ENCODE assay signal across 9 mouse cellular contexts in genomic region chr9:30438505-30438904, GRCm38 (mm10). TPM values are rescaled to one million over a fixed set of nuclear protein-coding genes. Genes with fewer than 3 reads are reported as not detected.
DNase-seq lines count a peak whose midpoint lies in the region; TF ChIP-seq lines count a peak whose summit lies in the region.
"Had no signal": no experiment of that assay in that cellular context is flagged by ENCODE, and none has a peak within 500 bp of the region (broad histone marks: within the 10 kb centered on the region; RNA-seq: fewer than 3 reads in every experiment).

No protein-coding gene starts in this region.

- no peak for TF ChIP-seq POLR2A in cortical plate, adult 2 months (IDR thresholded peaks at IDR 0.05; ENCODE audit: extremely low read depth, insufficient read depth, low read length)

- peak; percentile 69 for TF ChIP-seq CTCF in cortical plate, adult 2 months (IDR thresholded peaks at IDR 0.05; ENCODE audit: extremely low read depth, insufficient read depth, low read length)

- H3K4me1 ChIP-seq in cortical plate, adult 2 months (ENCODE audit: control insufficient read depth, insufficient read depth, low read length), result no peaks in the 10 kb centered on the region
- H3K4me1 ChIP-seq: limb, embryonic 12.5 days had no signal

- peak; percentile 35 for DNase-seq in gastrocnemius, adult 18-20 months (ENCODE audit: low spot score)
- DNase-seq in gastrocnemius, adult 8-10 months (ENCODE audit: low spot score in 2 of 2), result no peak
- peak; percentile 52 for DNase-seq in right cerebral cortex, adult 18-20 months
- DNase-seq in right cerebral cortex, postnatal 36 days (ENCODE audit: low spot score in 2 of 2), result no peak
- peak; percentile 25 for DNase-seq in left cerebral cortex, postnatal 4 days
- peak; percentile 41 for DNase-seq in right cerebral cortex, postnatal 4 days
- DNase-seq in urinary bladder, postnatal 10 days (ENCODE audit: low spot score), result no peak

- H3K27ac ChIP-seq in cortical plate, adult 2 months (ENCODE audit: insufficient read depth, low read length), result no peak overlapping the region
- H3K27ac ChIP-seq: limb, embryonic 12.5 days had no signal

- intact Hi-C loops in left cerebral cortex, postnatal 4 days (cut with DNase I), result no loop called here

- H3K4me3 ChIP-seq in cortical plate, adult 2 months (ENCODE audit: insufficient read depth, low read length), result no peak overlapping the region
- H3K4me3 ChIP-seq: limb, embryonic 12.5 days had no signal

RNA-seq across cellular contexts. Expression of gene Snx19, which starts 11.6 kb away (rescaled TPM):
- 10 to 100 TPM; 22.6 to 22.7 TPM for total RNA-seq in gastrocnemius, adult 18-20 months (2021)
- 10 to 100 TPM; 22.3 to 27.6 (median 23.2) TPM for total RNA-seq in gastrocnemius, adult 8-10 months (2022)
- polyA plus RNA-seq in cortical plate, adult 2 months (2012; rRNA removed), result 30.8 and 31.9 TPM in 2 replicates
- 10 to 100 TPM; 28.6 to 31.6 TPM for total RNA-seq in left cerebral cortex, postnatal 4 days (2021)

Comparison
In these comparisons a context has a peak if more than half of its experiments do, and no peak if none do; other contexts are left out.
1. DNase-seq: peak in gastrocnemius, adult 18-20 months (single experiment), right cerebral cortex, adult 18-20 months (single experiment), left cerebral cortex, postnatal 4 days (single experiment) and right cerebral cortex, postnatal 4 days (single experiment); none in gastrocnemius, adult 8-10 months (0 of 2), right cerebral cortex, postnatal 36 days (0 of 2) and urinary bladder, postnatal 10 days (single experiment).